Mouse (Mus musculus) forebrain, embryonic 10.5 days (tissue): Measurements from ENCODE around the gene Dgke. TPM values are rescaled to one million over a fixed set of nuclear protein-coding genes. Genes with fewer than 3 reads are reported as not detected.

Source experiments
- DNase-seq: peaks from one replicate; pipeline ENCODE4 v3.0.0-alpha.2; 2017; ENCODE audit warnings: low spot score; ENCODE audit errors: extremely low spot score
- H3K27ac ChIP-seq: fragments of 300-500 bp; sonication (generic); 2 replicates; pipeline ENCODE4 v1.5.1; 2016; ENCODE audit warnings: mild to moderate bottlenecking
- H3K27me3 ChIP-seq: fragments of 300-500 bp; sonication (generic); 2 replicates; pipeline ENCODE4 v1.6.1; 2016; ENCODE audit warnings: mild to moderate bottlenecking; ENCODE audit not compliant: poor library complexity, severe bottlenecking
- H3K36me3 ChIP-seq: fragments of 300-500 bp; sonication (generic); replicated peaks from 2 replicates; pipeline ENCODE4 v1.6.1; 2016; ENCODE audit warnings: mild to moderate bottlenecking, moderate library complexity
- H3K4me1 ChIP-seq: fragments of 300-500 bp; sonication (generic); 2 replicates; pipeline ENCODE4 v1.6.1; 2016
- H3K4me3 ChIP-seq: fragments of 300-500 bp; sonication (generic); 2 replicates; pipeline ENCODE4 v1.5.1; 2016; ENCODE audit warnings: mild to moderate bottlenecking, moderate library complexity
- H3K9me3 ChIP-seq: fragments of 300-500 bp; sonication (generic); 2 replicates; pipeline ENCODE4 v1.6.1; 2016; ENCODE audit warnings: mild to moderate bottlenecking, moderate library complexity
- WGBS: fragments of 180-500 bp; shearing (Covaris S2); methylation state at CpG from one replicate; pipeline ENCODE4 v1.1.7; 2016; 5-methylcytosine and 5-hydroxymethylcytosine counted together
- polyA plus RNA-seq: library from polyadenylated mRNA; unstranded; fragments of >200 nt; fragmentation: Nextera tagmentation; extraction: Ambion mirVana; gene quantifications from 2 replicates; pipeline ENCODE4 v1.2.1, GENCODE M21; 2016

Dgke gene
- polyA plus RNA-seq, 1 experiment from 2014 or later = 4.8 TPM

DNA sequence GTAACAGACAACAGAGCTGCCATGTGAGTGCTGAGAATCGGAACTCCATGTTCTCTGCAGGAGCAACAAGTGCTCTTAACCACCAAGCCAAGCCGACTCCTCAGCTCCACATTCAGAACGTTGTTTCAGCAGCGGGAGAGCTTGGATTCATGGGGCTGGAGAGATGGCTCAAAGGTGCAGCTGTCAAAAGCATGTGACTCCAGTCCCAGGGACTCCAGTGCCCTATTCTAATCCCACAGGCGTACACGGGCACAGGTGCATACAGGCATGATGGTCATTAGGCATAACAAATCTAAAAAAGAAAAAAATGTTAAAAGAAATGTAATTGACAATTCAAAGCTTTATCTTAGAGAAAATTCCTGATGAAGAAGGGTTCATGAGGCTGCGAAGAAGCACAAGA, 73.5 kb downstream of the Dgke start:
- WGBS = 53% methylated on average over 7 of the region's 7 CpGs

DNA sequence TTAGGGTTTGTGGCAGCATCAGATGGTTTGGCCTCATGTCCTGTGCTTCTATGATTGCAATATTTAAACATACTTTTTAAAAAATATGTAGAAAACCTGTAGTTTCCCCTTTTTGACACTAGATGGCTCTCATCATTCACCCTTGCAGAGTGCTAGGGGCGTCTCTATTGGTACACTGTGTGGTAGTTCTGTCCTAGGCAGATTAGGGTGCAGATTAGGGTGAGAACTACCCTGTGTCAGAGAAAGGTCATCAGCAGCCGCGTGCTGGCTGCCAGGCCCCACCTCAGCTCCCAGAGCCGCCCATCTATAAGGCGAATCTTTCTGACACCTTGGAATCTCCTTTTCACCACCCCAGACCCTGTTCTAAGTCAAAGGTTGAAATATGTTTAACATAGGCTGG, 77.1 kb downstream of the Dgke start:
- 70% methylated on average over 5 of the region's 5 CpGs for WGBS
- H3K9me3 ChIP-seq = no peaks in the 10 kb centered on the region
- H3K4me1 ChIP-seq = 0 out of 2 replicates have a peak, but pooled peaks cover 5% of the 10 kb centered on the region
- no peaks in the 10 kb centered on the region for H3K27me3 ChIP-seq
- peaks cover 69% of the 10 kb centered on the region for H3K36me3 ChIP-seq
- no peak for DNase-seq
- H3K4me3 ChIP-seq = no peak overlapping the region
- H3K27ac ChIP-seq = no peak overlapping the region

More for the DNA sequence above, 73.5 kb downstream of the Dgke start:
- peaks cover 7% of the 10 kb centered on the region; the same call in 1 of the 2 replicates for H3K4me1 ChIP-seq
- peaks cover 32% of the 10 kb centered on the region for H3K36me3 ChIP-seq
- H3K4me3 ChIP-seq = no peak overlapping the region
- no peak overlapping the region for H3K27ac ChIP-seq
- no peak for DNase-seq
- H3K27me3 ChIP-seq = peaks cover 5% of the 10 kb centered on the region
- H3K9me3 ChIP-seq = no peaks in the 10 kb centered on the region

DNA sequence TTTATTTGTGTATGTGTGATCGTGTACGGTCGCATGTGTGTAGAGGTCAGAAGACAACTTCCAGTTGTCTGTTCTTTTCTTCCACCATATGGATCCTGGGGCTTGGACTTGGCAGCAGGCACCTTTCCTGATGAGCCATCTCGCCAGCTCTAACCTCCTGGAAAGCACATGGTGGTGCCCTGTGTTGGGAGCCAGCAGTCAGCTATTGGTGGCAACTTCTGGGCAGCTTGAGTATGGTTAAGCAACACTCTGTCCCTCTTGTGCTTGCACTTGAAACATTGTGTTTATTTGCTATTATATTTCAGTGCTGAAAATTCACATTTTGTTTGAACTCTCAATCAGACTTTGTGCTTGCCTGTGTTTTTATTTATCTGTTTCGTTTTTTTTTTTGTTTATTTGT, 77.7 kb downstream of the Dgke start:
- Histone ChIP-seq H3K27me3 (no peaks in the 10 kb centered on the region), H3K27ac (no peak overlapping the region), H3K4me3 (no peak overlapping the region), H3K36me3 (peaks cover 74% of the 10 kb centered on the region), H3K4me1 (0 out of 2 replicates have a peak, but pooled peaks cover 4% of the 10 kb centered on the region), H3K9me3 (no peaks in the 10 kb centered on the region)
- DNase-seq = no peak
- WGBS = 82% methylated on average over 5 of the region's 5 CpGs

DNA sequence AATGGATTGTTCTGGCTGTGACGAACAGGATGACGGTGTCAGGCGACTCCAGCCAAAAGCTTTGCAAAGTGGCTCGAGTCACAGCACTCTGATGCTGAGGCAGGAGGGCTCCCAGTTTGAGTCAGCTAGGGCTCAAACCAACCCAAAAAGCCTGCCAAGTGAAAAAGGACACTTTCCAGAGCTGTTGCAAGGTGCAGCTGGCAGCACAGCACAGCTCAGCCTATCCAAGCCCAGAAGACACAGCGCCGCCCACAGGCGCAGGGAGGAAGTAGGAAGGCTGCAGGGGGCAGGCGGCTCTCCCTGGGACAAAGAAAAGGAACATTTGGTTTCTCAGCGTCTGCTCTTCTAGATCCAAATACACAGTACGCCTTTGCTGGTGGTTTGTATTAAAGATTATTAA, 80.0 kb downstream of the Dgke start:
- no peak overlapping the region for H3K27ac ChIP-seq
- H3K9me3 ChIP-seq = no peaks in the 10 kb centered on the region
- WGBS = 89% methylated on average over 10 of the region's 10 CpGs
- no peak overlapping the region for H3K4me3 ChIP-seq
- H3K4me1 ChIP-seq = no peaks in the 10 kb centered on the region
- peaks cover 92% of the 10 kb centered on the region for H3K36me3 ChIP-seq
- DNase-seq = no peak
- H3K27me3 ChIP-seq = no peaks in the 10 kb centered on the region

Other genes starting within 250 kb of the Dgke start
- gene Akap1, start 202.3 kb downstream of the Dgke start, polyA plus RNA-seq = 16.6 and 19.2 TPM in 2 replicates
- 72.7 and 76.2 TPM in 2 replicates for gene Scpep1, start 111.4 kb downstream of the Dgke start, polyA plus RNA-seq
- not detected in 2 replicates for gene Elobl, start 99.9 kb downstream of the Dgke start, polyA plus RNA-seq
- gene Coil, start 96.6 kb downstream of the Dgke start, polyA plus RNA-seq = 29.4 TPM in 2 replicates
- 2.1 and 2.5 TPM in 2 replicates for gene Trim25, start 67.5 kb downstream of the Dgke start, polyA plus RNA-seq
- gene Gm525, start 7.0 kb upstream of the Dgke start, polyA plus RNA-seq = not detected in 2 replicates
- 3.5 and 3.6 TPM in 2 replicates for gene Nog, start 235.5 kb upstream of the Dgke start, polyA plus RNA-seq